Comparison of ENCODE assay signal across 29 mouse cellular contexts in the genomic region with DNA sequence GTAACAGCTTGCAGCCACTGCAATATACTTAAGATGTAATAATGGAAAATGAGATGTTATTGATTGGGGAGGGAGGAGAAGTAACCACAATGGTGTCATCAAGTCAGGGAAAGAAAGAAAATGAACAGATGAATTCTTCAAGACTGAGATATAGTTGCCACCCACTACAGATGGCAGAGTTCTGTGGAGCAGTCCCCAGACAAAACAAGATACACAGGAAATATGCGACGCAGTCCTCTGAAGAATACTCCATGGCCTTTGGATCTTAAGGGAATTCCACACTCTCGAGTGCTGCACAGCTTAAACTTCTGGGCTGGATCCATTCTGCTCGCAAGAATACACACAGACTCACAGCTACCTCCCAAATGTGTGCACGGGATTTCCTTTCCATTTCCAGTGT.
A peak's percentile ranks its signal among the peaks of the same experiment; 100 is the strongest.
DNase-seq lines count a peak whose midpoint lies in the region; ATAC-seq and TF ChIP-seq lines count a peak whose summit lies in the region.
"Had no signal": no experiment of that assay in that cellular context is flagged by ENCODE, and none has a peak within 500 bp of the region (broad histone marks: within the 10 kb centered on the region; RNA-seq: fewer than 3 reads in every experiment).

No protein-coding gene starts in this region.

- TF ChIP-seq CTCF in hindbrain, postnatal 0 days (IDR thresholded peaks at IDR 0.05; ENCODE audit: low read depth) = no peak

- H3K9ac ChIP-seq in embryonic facial prominence, embryonic 14.5 days (ENCODE audit: low read depth, low read length) = no peak overlapping the region
- H3K9ac ChIP-seq in hindbrain, embryonic 15.5 days = no peak overlapping the region
- H3K9ac ChIP-seq in hindbrain, postnatal 0 days (replicated peaks; ENCODE audit: low read length) = no peak overlapping the region
- H3K9ac ChIP-seq in neural tube, embryonic 13.5 days = no peak overlapping the region
- H3K9ac ChIP-seq: embryonic facial prominence, embryonic 12.5 days; kidney, embryonic 15.5 days; limb, embryonic 13.5 days; lung, embryonic 15.5 days had no signal

- no peaks in the 10 kb centered on the region for H3K9me3 ChIP-seq in embryonic facial prominence, embryonic 14.5 days (ENCODE audit: control insufficient read depth, low read length)
- no peaks in the 10 kb centered on the region for H3K9me3 ChIP-seq in embryonic facial prominence, embryonic 10.5 days
- H3K9me3 ChIP-seq in hindbrain, embryonic 15.5 days = no peaks in the 10 kb centered on the region
- H3K9me3 ChIP-seq in hindbrain, postnatal 0 days (ENCODE audit: low read length) = no peaks in the 10 kb centered on the region
- H3K9me3 ChIP-seq in neural tube, embryonic 13.5 days = no peaks in the 10 kb centered on the region
- H3K9me3 ChIP-seq: embryonic facial prominence, embryonic 12.5 days; kidney, embryonic 15.5 days; limb, embryonic 13.5 days; lung, embryonic 15.5 days; midbrain, embryonic 10.5 days had no signal

- no peak for DNase-seq in embryonic facial prominence, embryonic 14.5 days (ENCODE audit: low spot score)
- DNase-seq in embryonic facial prominence, embryonic 10.5 days (ENCODE audit: low spot score) = no peak
- DNase-seq in frontal cortex, postnatal 25 days (ENCODE audit: low spot score in 2 of 2) = no peak
- DNase-seq in hindbrain, postnatal 0 days (ENCODE audit: low spot score) = no peak
- no peak for DNase-seq in right cerebral cortex, postnatal 10 days (ENCODE audit: low spot score in 2 of 2)
- DNase-seq: adrenal gland, adult 2 months; cerebellum, adult 11 months; cerebellum, adult 9-10 months; cerebellum, postnatal 36 days; gastrocnemius, postnatal 25 days; heart, adult 18-20 months; heart, postnatal 4 days; kidney, adult 18-20 months; kidney, postnatal 36 days; right cerebral cortex, postnatal 14 days had no signal

- peak overlapping the region; percentile 10; the same call in 1 of the 2 replicates for H3K27ac ChIP-seq in embryonic facial prominence, embryonic 14.5 days (replicated peaks; ENCODE audit: low read depth, low read length)
- no peak overlapping the region for H3K27ac ChIP-seq in embryonic facial prominence, embryonic 10.5 days (replicated peaks)
- 0 out of 2 replicates have a peak overlapping the region, but pooled peaks have one; percentile 3 for H3K27ac ChIP-seq in hindbrain, embryonic 15.5 days (replicated peaks)
- no peak overlapping the region for H3K27ac ChIP-seq in hindbrain, postnatal 0 days
- H3K27ac ChIP-seq in neural tube, embryonic 13.5 days (replicated peaks) = peak overlapping the region; percentile 71
- H3K27ac ChIP-seq: embryonic facial prominence, embryonic 12.5 days; kidney, embryonic 15.5 days; layer of hippocampus, adult 2 months; left cerebral cortex, adult 2 months; limb, embryonic 13.5 days; lung, embryonic 15.5 days; midbrain, embryonic 10.5 days had no signal

- H3K36me3 ChIP-seq in embryonic facial prominence, embryonic 14.5 days (ENCODE audit: control insufficient read depth, insufficient read depth, low read length) = no peaks in the 10 kb centered on the region
- no peaks in the 10 kb centered on the region for H3K36me3 ChIP-seq in embryonic facial prominence, embryonic 10.5 days (replicated peaks)
- H3K36me3 ChIP-seq in hindbrain, embryonic 15.5 days = no peaks in the 10 kb centered on the region
- H3K36me3 ChIP-seq in hindbrain, postnatal 0 days (ENCODE audit: insufficient read depth, low read length) = no peaks in the 10 kb centered on the region
- H3K36me3 ChIP-seq in neural tube, embryonic 13.5 days = no peaks in the 10 kb centered on the region
- H3K36me3 ChIP-seq: embryonic facial prominence, embryonic 12.5 days; kidney, embryonic 15.5 days; lung, embryonic 15.5 days had no signal

- H3K27me3 ChIP-seq in embryonic facial prominence, embryonic 14.5 days (replicated peaks; ENCODE audit: control insufficient read depth, insufficient read depth, low read length) = no peaks in the 10 kb centered on the region
- no peaks in the 10 kb centered on the region for H3K27me3 ChIP-seq in embryonic facial prominence, embryonic 10.5 days (replicated peaks; ENCODE audit: low read depth, poor library complexity, severe bottlenecking)
- no peaks in the 10 kb centered on the region for H3K27me3 ChIP-seq in hindbrain, embryonic 15.5 days
- H3K27me3 ChIP-seq in hindbrain, postnatal 0 days (ENCODE audit: insufficient read depth, low read length) = no peaks in the 10 kb centered on the region
- no peaks in the 10 kb centered on the region for H3K27me3 ChIP-seq in neural tube, embryonic 13.5 days
- H3K27me3 ChIP-seq: CH12.LX; embryonic facial prominence, embryonic 12.5 days; kidney, embryonic 15.5 days; limb, embryonic 13.5 days; lung, embryonic 15.5 days had no signal

- no peak overlapping the region for H3K4me3 ChIP-seq in embryonic facial prominence, embryonic 14.5 days (ENCODE audit: low read depth, low read length)
- H3K4me3 ChIP-seq in embryonic facial prominence, embryonic 10.5 days = no peak overlapping the region
- H3K4me3 ChIP-seq in hindbrain, embryonic 15.5 days = no peak overlapping the region
- H3K4me3 ChIP-seq in hindbrain, postnatal 0 days (ENCODE audit: low read length) = no peak overlapping the region
- H3K4me3 ChIP-seq in neural tube, embryonic 13.5 days = no peak overlapping the region
- H3K4me3 ChIP-seq: embryonic facial prominence, embryonic 12.5 days; kidney, embryonic 15.5 days; layer of hippocampus, adult 2 months; left cerebral cortex, adult 2 months; limb, embryonic 13.5 days; lung, embryonic 15.5 days; midbrain, embryonic 10.5 days had no signal

- H3K4me2 ChIP-seq in embryonic facial prominence, embryonic 14.5 days (ENCODE audit: low read depth, low read length) = no peak overlapping the region
- H3K4me2 ChIP-seq in hindbrain, embryonic 15.5 days = no peak overlapping the region
- no peak overlapping the region for H3K4me2 ChIP-seq in hindbrain, postnatal 0 days (ENCODE audit: low read depth, low read length)
- no peak overlapping the region for H3K4me2 ChIP-seq in neural tube, embryonic 13.5 days
- H3K4me2 ChIP-seq: embryonic facial prominence, embryonic 12.5 days; heart, embryonic 11.5 days; kidney, embryonic 15.5 days; limb, embryonic 13.5 days; liver, embryonic 11.5 days; lung, embryonic 15.5 days had no signal

- H3K4me1 ChIP-seq in embryonic facial prominence, embryonic 14.5 days (ENCODE audit: control insufficient read depth, insufficient read depth, low read length) = peaks cover 23% of the 10 kb centered on the region
- H3K4me1 ChIP-seq in embryonic facial prominence, embryonic 10.5 days = peaks cover 40% of the 10 kb centered on the region
- peaks cover 18% of the 10 kb centered on the region; the same call in 1 of the 2 replicates for H3K4me1 ChIP-seq in hindbrain, embryonic 15.5 days (replicated peaks)
- H3K4me1 ChIP-seq in hindbrain, postnatal 0 days (ENCODE audit: insufficient read depth, low read length) = peaks cover 6% of the 10 kb centered on the region; the same call in 1 of the 2 replicates
- H3K4me1 ChIP-seq in neural tube, embryonic 13.5 days (replicated peaks) = peaks cover 45% of the 10 kb centered on the region

- ATAC-seq in embryonic facial prominence, embryonic 14.5 days (ENCODE audit: low read depth) = no peak
- 0 out of 2 replicates have a peak, but pooled peaks have one; percentile 55 for ATAC-seq in frontal cortex, adult (ENCODE audit: low TSS enrichment)
- peak; percentile 14; the same call in 1 of the 2 replicates for ATAC-seq in hindbrain, embryonic 15.5 days (ENCODE audit: low FRiP score, low read depth)
- no peak for ATAC-seq in hindbrain, postnatal 0 days
- ATAC-seq in neural tube, embryonic 13.5 days (ENCODE audit: low read depth) = no peak
- ATAC-seq: activated CD4-positive, CD25-positive, alpha-beta regulatory T cell, adult 4 months had no signal

- WGBS in embryonic facial prominence, embryonic 14.5 days = 44% methylated on average over 5 of the region's 5 CpGs
- 76% methylated on average over 5 of the region's 5 CpGs for WGBS in embryonic facial prominence, embryonic 10.5 days
- WGBS in hindbrain, embryonic 15.5 days = 58% methylated on average over 5 of the region's 5 CpGs
- WGBS in hindbrain, postnatal 0 days = 51% methylated on average over 5 of the region's 5 CpGs
- WGBS in neural tube, embryonic 13.5 days = 54% methylated on average over 5 of the region's 5 CpGs

Comparison
In these comparisons a context has a peak if more than half of its experiments do, and no peak if none do; other contexts are left out.
1. ATAC-seq: peak in frontal cortex, adult (single experiment) and hindbrain, embryonic 15.5 days (single experiment); none in embryonic facial prominence, embryonic 14.5 days (single experiment), hindbrain, postnatal 0 days (single experiment) and neural tube, embryonic 13.5 days (single experiment).
2. H3K27ac ChIP-seq: peak in embryonic facial prominence, embryonic 14.5 days (single experiment), hindbrain, embryonic 15.5 days (single experiment) and neural tube, embryonic 13.5 days (single experiment); none in embryonic facial prominence, embryonic 10.5 days (single experiment) and hindbrain, postnatal 0 days (single experiment).